Mouse (Mus musculus): ENCODE results near the gene Kiss1.

GRCm38 (mm10) chr1:133355469-133355868 is 33.8 kb downstream of the Kiss1 start:
- no peak for TF ChIP-seq CTCF (IDR thresholded peaks at IDR 0.05; ENCODE audit: control insufficient read depth, insufficient read depth, insufficient read length)
- TF ChIP-seq CEBPB (IDR thresholded peaks at IDR 0.05; ENCODE audit: low read depth) = no peak
- no peak for TF ChIP-seq MAX (IDR thresholded peaks at IDR 0.05)
- TF ChIP-seq MYOG (IDR thresholded peaks at IDR 0.05; ENCODE audit: control insufficient read depth, extremely low read depth, insufficient read length) = no peak
- TF ChIP-seq USF1 (IDR thresholded peaks at IDR 0.05; ENCODE audit: low read depth) = no peak

Data from C2C12 (cell line).